Mouse (Mus musculus) heart, embryonic 10.5 days (tissue): Measurements from ENCODE around the gene Phox2a. TPM values are rescaled to one million over a fixed set of nuclear protein-coding genes. Genes with fewer than 3 reads are reported as not detected.

Source experiments
- polyA plus RNA-seq: library from polyadenylated mRNA; unstranded; fragments of >200 nt; fragmentation: Nextera tagmentation; extraction: Ambion mirVana; gene quantifications from 2 replicates; pipeline ENCODE4 v1.2.1, GENCODE M21; 2016

Phox2a gene
- polyA plus RNA-seq, 1 experiment from 2014 or later, result 0.36 TPM

Other genes starting within 250 kb of the Phox2a start
- gene Art2b, start 232.7 kb upstream of the Phox2a start, polyA plus RNA-seq, result not detected in 2 replicates
- gene Clpb, start 154.7 kb upstream of the Phox2a start, polyA plus RNA-seq, result 55.9 and 63.0 TPM in 2 replicates
- 44.9 and 61.0 TPM in 2 replicates for gene Inppl1, start 19.9 kb downstream of the Phox2a start, polyA plus RNA-seq
- gene Folr2, start 38.9 kb downstream of the Phox2a start, polyA plus RNA-seq, result not detected in 2 replicates
- 83.0 and 94.3 TPM in 2 replicates for gene Anapc15, start 45.4 kb downstream of the Phox2a start, polyA plus RNA-seq
- gene Folr1, start 52.5 kb downstream of the Phox2a start, polyA plus RNA-seq, result 2.1 and 2.7 TPM in 2 replicates
- gene Lamtor1, start 87.6 kb downstream of the Phox2a start, polyA plus RNA-seq, result 169 and 176 TPM in 2 replicates
- 0.41 and 0.63 TPM in 2 replicates for gene Tomt, start 88.0 kb downstream of the Phox2a start, polyA plus RNA-seq
- 7.6 and 9.4 TPM in 2 replicates for gene Lrrc51, start 115.6 kb downstream of the Phox2a start, polyA plus RNA-seq
- 58.6 and 59.5 TPM in 2 replicates for gene Numa1, start 115.8 kb downstream of the Phox2a start, polyA plus RNA-seq
- 2.4 and 2.5 TPM in 2 replicates for gene Il18bp, start 200.4 kb downstream of the Phox2a start, polyA plus RNA-seq
- 23.7 and 28.2 TPM in 2 replicates for gene Rnf121, start 247.2 kb downstream of the Phox2a start, polyA plus RNA-seq
- 26.4 and 33.5 TPM in 2 replicates for gene Xndc1, start 247.2 kb downstream of the Phox2a start, polyA plus RNA-seq
- gene Xntrpc, start 247.4 kb downstream of the Phox2a start, polyA plus RNA-seq, result 1.5 and 1.7 TPM in 2 replicates